Mouse (Mus musculus) liver, embryonic 15.5 days (tissue): ENCODE data around the gene Muc20. TPM values are rescaled to one million over a fixed set of nuclear protein-coding genes. Genes with fewer than 3 reads are reported as not detected.

Experiments
- ATAC-seq: fragments of 200-750 bp; cut with Nextera tagmentation; 2 replicates; pipeline ENCODE4 v1.8.0; 2017; ENCODE audit warnings: moderate number of reproducible peaks, mild to moderate bottlenecking, moderate library complexity; ENCODE audit not compliant: insufficient read depth
- H3K27ac ChIP-seq: fragments of 300-500 bp; sonication (generic); replicated peaks from 2 replicates; pipeline ENCODE4 v1.5.1; 2015; ENCODE audit warnings: mild to moderate bottlenecking, inconsistent platforms
- H3K27me3 ChIP-seq: fragments of 300-500 bp; sonication (generic); 2 replicates; pipeline ENCODE4 v1.6.1; 2015; ENCODE audit warnings: mild to moderate bottlenecking, inconsistent platforms
- H3K36me3 ChIP-seq: fragments of 300-500 bp; sonication (generic); replicated peaks from 2 replicates; pipeline ENCODE4 v1.6.1; 2015; ENCODE audit warnings: moderate library complexity, mild to moderate bottlenecking, inconsistent platforms
- H3K4me1 ChIP-seq: fragments of 300-500 bp; sonication (generic); replicated peaks from 2 replicates; pipeline ENCODE4 v1.6.1; 2015; ENCODE audit warnings: inconsistent platforms
- H3K4me2 ChIP-seq: fragments of 300-500 bp; sonication (generic); 2 replicates; pipeline ENCODE4 v1.6.1; 2015; ENCODE audit warnings: moderate library complexity, mild to moderate bottlenecking, inconsistent platforms
- H3K4me3 ChIP-seq: fragments of 300-500 bp; sonication (generic); replicated peaks from 2 replicates; pipeline ENCODE4 v1.5.1; 2015; ENCODE audit warnings: mild to moderate bottlenecking, inconsistent platforms
- H3K9ac ChIP-seq: fragments of 300-500 bp; sonication (generic); 2 replicates; pipeline ENCODE4 v1.6.1; 2015; ENCODE audit warnings: moderate library complexity, mild to moderate bottlenecking, inconsistent platforms
- H3K9me3 ChIP-seq: fragments of 300-500 bp; sonication (generic); replicated peaks from 2 replicates; pipeline ENCODE4 v1.6.1; 2016; ENCODE audit warnings: inconsistent platforms
- WGBS: fragments of 180-500 bp; shearing (Covaris S2); methylation state at CpG from one replicate; pipeline ENCODE4 v1.1.7; 2015; ENCODE audit warnings: mixed read lengths; ENCODE audit not compliant: insufficient replicate concordance; 5-methylcytosine and 5-hydroxymethylcytosine counted together
- polyA plus RNA-seq: library from polyadenylated mRNA; unstranded; fragments of >200 nt; fragmentation: Nextera tagmentation; extraction: Ambion mirVana; gene quantifications from 2 replicates; pipeline ENCODE4 v1.2.1, GENCODE M21; 2015

The Muc20 gene
- polyA plus RNA-seq, 1 experiment from 2014 or later = 0.10 TPM

- Histone ChIP-seq H3K27me3 (peaks cover 3% of the 10 kb centered on the region; the same call in 1 of the 2 replicates), H3K4me1 (peaks cover 15% of the 10 kb centered on the region), H3K27ac (no peak overlapping the region), H3K36me3 (no peaks in the 10 kb centered on the region), H3K4me3 (peak overlapping the region; percentile 32), H3K9ac (no peak overlapping the region), H3K9me3 (no peaks in the 10 kb centered on the region), H3K4me2 (peak overlapping the region; percentile 56)
- no peak; the same call in 1 of the 2 replicates for ATAC-seq
- 14% methylated on average over 6 of the region's 6 CpGs for WGBS
These were observed 17.9 kb upstream of the Muc20 start for GRCm38 (mm10) chr16:32815160-32815605.

GRCm38 (mm10) chr16:32814539-32814938 lies 17.3 kb upstream of the Muc20 start:
- no peak for ATAC-seq
- Histone ChIP-seq H3K4me1 (peaks cover 15% of the 10 kb centered on the region), H3K4me2 (peak overlapping the region; percentile 56), H3K36me3 (no peaks in the 10 kb centered on the region), H3K4me3 (peak overlapping the region; percentile 32), H3K27ac (no peak overlapping the region), H3K9ac (no peak overlapping the region), H3K9me3 (no peaks in the 10 kb centered on the region), H3K27me3 (peaks cover 3% of the 10 kb centered on the region; the same call in 1 of the 2 replicates)
- 23% methylated on average over 14 of the region's 14 CpGs for WGBS

DNA sequence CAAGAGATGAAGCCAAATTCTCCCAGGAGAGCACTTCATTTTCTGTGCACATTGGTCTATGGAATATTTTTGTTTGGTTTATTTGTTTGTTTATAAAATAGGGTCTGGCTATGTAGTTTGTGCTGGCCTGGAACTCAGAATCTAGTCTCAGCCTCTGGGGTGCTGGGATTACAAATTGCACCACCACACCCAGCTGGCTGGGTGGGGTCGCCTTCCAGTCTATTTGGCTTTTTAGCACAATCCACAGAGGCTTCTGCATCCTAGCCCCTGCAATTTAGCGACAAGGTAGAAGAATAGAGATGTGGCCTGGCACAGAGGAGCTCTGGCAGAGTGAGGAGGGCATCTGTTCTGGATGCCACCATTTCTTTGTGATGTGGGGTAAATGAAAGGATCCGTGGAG lies 16.5 kb upstream of the Muc20 start:
- 56% methylated on average over 3 of the region's 3 CpGs for WGBS
- Histone ChIP-seq H3K36me3 (no peaks in the 10 kb centered on the region), H3K27me3 (peaks cover 3% of the 10 kb centered on the region; the same call in 1 of the 2 replicates), H3K4me2 (no peak overlapping the region), H3K4me1 (peaks cover 15% of the 10 kb centered on the region), H3K27ac (no peak overlapping the region), H3K9me3 (no peaks in the 10 kb centered on the region), H3K4me3 (no peak overlapping the region), H3K9ac (no peak overlapping the region)
- no peak for ATAC-seq

DNA sequence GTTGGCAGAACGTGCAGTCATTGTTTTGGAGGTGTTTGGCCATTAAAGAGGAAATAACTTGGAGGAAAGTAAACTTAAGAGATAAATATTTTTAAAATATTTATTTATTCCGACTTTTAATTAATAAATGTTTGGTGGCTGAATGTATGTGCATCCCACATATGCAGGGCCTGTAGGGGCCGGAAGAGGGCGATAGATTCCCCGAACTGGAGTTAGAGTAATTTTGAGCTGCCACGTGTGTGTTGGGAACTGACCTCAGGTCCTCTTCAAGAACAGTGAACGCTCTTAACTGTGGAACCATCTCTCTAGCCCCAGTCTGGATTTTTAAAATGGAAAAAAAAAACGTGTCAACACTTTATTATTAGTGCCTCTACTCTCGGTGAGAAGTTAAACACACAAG lies 16.1 kb upstream of the Muc20 start:
- 34% methylated on average over 9 of the region's 9 CpGs for WGBS

GRCm38 (mm10) chr16:32812888-32813361 lies 15.7 kb upstream of the Muc20 start:
- no peak overlapping the region for H3K4me3 ChIP-seq
- peaks cover 3% of the 10 kb centered on the region; the same call in 1 of the 2 replicates for H3K27me3 ChIP-seq
- no peak for ATAC-seq
- 0% methylated on average over 9 of the region's 9 CpGs for WGBS
- no peaks in the 10 kb centered on the region for H3K36me3 ChIP-seq
- no peak overlapping the region for H3K9ac ChIP-seq
- no peak overlapping the region for H3K27ac ChIP-seq
- no peaks in the 10 kb centered on the region for H3K9me3 ChIP-seq
- H3K4me2 ChIP-seq = peak overlapping the region; percentile 53
- H3K4me1 ChIP-seq = peaks cover 21% of the 10 kb centered on the region

More for the DNA sequence above, 16.1 kb upstream of the Muc20 start:
- Histone ChIP-seq H3K9me3 (no peaks in the 10 kb centered on the region), H3K9ac (no peak overlapping the region), H3K27me3 (peaks cover 3% of the 10 kb centered on the region; the same call in 1 of the 2 replicates), H3K36me3 (no peaks in the 10 kb centered on the region), H3K4me3 (no peak overlapping the region), H3K4me1 (peaks cover 17% of the 10 kb centered on the region), H3K27ac (no peak overlapping the region), H3K4me2 (peak overlapping the region; percentile 53)
- no peak for ATAC-seq

GRCm38 (mm10) chr16:32810321-32810720 lies 13.1 kb upstream of the Muc20 start, which contains the start of gene Smbd1:
TSS of gene Smbd1 (minus strand) at chr16:32810477.
- H3K4me3 ChIP-seq = no peak within 1 kb of the TSS
- ATAC-seq = no peak

GRCm38 (mm10) chr16:32807408-32808185 lies 10.4 kb upstream of the Muc20 start:
- WGBS = 30% methylated on average over 8 of the region's 8 CpGs
- Histone ChIP-seq H3K4me1 (peaks cover 19% of the 10 kb centered on the region), H3K27ac (no peak overlapping the region), H3K4me2 (no peak overlapping the region), H3K9ac (no peak overlapping the region), H3K9me3 (no peaks in the 10 kb centered on the region), H3K36me3 (no peaks in the 10 kb centered on the region), H3K27me3 (no peaks in the 10 kb centered on the region), H3K4me3 (no peak overlapping the region)
- peak; percentile 61; the same call in 1 of the 2 replicates for ATAC-seq

More at GRCm38 (mm10) chr16:32810321-32810720, 13.1 kb upstream of the Muc20 start, which contains the start of gene Smbd1:
- Histone ChIP-seq H3K4me2 (no peak within 1 kb of the TSS), H3K4me1 (peaks cover 28% of the 10 kb centered on the region), H3K27ac (no peak within 1 kb of the TSS), H3K9me3 (no peaks in the 10 kb centered on the region), H3K36me3 (no peaks in the 10 kb centered on the region), H3K9ac (no peak within 1 kb of the TSS), H3K27me3 (0 out of 2 replicates have a peak, but pooled peaks cover 3% of the 10 kb centered on the region)
- WGBS = 69% methylated on average over 4 of the region's 4 CpGs

DNA sequence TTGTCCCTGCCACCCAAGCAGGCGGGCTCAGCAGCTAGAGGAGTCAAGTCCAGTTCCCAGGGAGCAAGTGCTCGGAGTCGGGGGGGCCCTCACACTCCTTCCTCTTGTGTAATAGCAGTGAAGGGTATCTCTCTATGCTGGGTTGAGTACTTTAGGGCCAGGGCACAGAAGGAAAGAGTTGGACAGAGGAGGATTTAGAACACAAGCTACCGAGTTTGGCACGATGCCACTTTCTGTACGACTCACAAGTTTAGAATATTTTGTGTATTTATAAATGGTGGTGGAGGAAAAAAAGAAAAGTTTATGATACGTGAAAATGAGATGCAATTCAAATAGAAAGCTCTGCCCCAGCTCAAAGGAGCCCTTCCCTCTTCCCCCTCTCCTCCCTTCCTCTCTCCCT lies 7.9 kb upstream of the Muc20 start:
- no peak for ATAC-seq
- no peak overlapping the region for H3K4me2 ChIP-seq
- 53% methylated on average over 7 of the region's 7 CpGs for WGBS

DNA sequence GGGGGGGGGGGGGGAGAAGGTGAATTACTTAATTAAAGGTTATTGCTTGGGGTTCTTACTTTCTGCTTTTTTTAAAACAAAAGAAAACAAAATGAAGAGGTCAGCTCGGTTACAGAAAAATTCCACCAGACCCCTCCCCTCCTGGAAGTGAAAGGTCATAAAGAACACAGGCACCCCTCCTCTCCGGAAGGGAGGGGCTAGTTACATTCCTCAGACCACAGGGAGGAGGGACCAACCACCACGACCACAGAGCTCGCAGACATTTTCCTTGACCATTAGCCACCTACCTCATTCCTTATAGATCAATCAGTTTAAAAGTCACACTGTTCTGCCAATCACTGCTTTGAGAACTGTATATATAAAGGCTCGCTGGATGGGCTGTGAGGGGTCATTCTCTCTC lies 6.7 kb upstream of the Muc20 start:
- no peak overlapping the region for H3K4me2 ChIP-seq
- no peak overlapping the region for H3K9ac ChIP-seq
- no peak overlapping the region for H3K27ac ChIP-seq
- no peaks in the 10 kb centered on the region; the same call in 1 of the 2 replicates for H3K9me3 ChIP-seq
- ATAC-seq = no peak
- WGBS = 24% methylated on average over 5 of the region's 5 CpGs
- no peak overlapping the region for H3K4me3 ChIP-seq
- H3K4me1 ChIP-seq = peaks cover 19% of the 10 kb centered on the region
- H3K27me3 ChIP-seq = no peaks in the 10 kb centered on the region
- H3K36me3 ChIP-seq = no peaks in the 10 kb centered on the region

More for the DNA sequence above, 7.9 kb upstream of the Muc20 start:
- Histone ChIP-seq H3K27ac (no peak overlapping the region), H3K4me1 (peaks cover 19% of the 10 kb centered on the region), H3K9me3 (no peaks in the 10 kb centered on the region), H3K36me3 (no peaks in the 10 kb centered on the region), H3K4me3 (no peak overlapping the region), H3K9ac (no peak overlapping the region), H3K27me3 (no peaks in the 10 kb centered on the region)

DNA sequence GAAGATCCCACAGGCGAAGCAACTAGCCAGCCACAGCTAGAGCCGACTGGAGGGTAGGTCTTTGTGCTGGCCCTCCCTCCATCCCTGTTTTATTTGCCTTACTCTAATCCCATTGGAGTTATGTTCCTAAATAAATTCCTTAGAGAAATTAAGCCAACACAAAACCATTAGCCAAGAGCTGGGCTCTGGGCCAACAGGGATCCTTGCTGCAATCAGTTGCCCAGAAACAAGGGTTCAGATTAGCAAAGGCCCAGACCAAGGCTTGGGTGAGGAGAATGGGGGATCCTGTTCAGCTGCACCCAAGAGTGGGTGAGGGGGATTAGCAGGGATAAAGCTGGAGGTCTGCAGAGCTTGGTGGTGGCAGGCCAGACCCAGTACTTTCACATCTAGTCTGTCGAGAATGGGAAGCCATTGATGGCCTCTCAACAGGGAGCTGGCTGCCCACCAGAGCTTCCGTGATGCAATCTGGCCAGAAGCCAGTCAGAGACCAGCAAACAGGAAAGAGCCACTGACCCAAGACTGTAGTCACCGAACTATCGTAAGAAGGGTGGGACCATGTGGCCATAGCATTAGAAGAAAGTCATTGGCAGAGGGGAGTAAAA lies 6.1 kb upstream of the Muc20 start:
- no peaks in the 10 kb centered on the region for H3K36me3 ChIP-seq
- H3K9me3 ChIP-seq = no peaks in the 10 kb centered on the region; the same call in 1 of the 2 replicates
- H3K27ac ChIP-seq = no peak overlapping the region
- H3K9ac ChIP-seq = no peak overlapping the region
- no peaks in the 10 kb centered on the region for H3K27me3 ChIP-seq
- no peak overlapping the region for H3K4me2 ChIP-seq
- 39% methylated on average over 6 of the region's 6 CpGs for WGBS
- no peak overlapping the region for H3K4me3 ChIP-seq
- peaks cover 17% of the 10 kb centered on the region for H3K4me1 ChIP-seq
- no peak for ATAC-seq
